Mouse (Mus musculus) neural tube, embryonic 12.5 days (tissue): ENCODE measurements at regions not wholly inside any gene's neighbourhood (a gene's known extent, or its start where the extent isn't known, plus 50 kb on each side); places are given as distances from the start of the nearest gene placed in this dataset.
A peak's percentile ranks its signal among the peaks of the same experiment; 100 is the strongest.

Experiments used
- ATAC-seq: fragments of 200-750 bp; cut with Nextera tagmentation; 2 replicates; pipeline ENCODE4 v1.8.0; 2017; ENCODE audit warnings: low read depth, mild to moderate bottlenecking, moderate TSS enrichment, moderate library complexity; ENCODE audit not compliant: low FRiP score
- H3K27ac ChIP-seq: fragments of 300-500 bp; sonication (generic); 2 replicates; pipeline ENCODE4 v1.5.1; 2016
- H3K27me3 ChIP-seq: fragments of 300-500 bp; sonication (generic); replicated peaks from 2 replicates; pipeline ENCODE4 v1.6.1; 2016; ENCODE audit warnings: mild to moderate bottlenecking
- H3K36me3 ChIP-seq: fragments of 300-500 bp; sonication (generic); 2 replicates; pipeline ENCODE4 v1.6.1; 2016; ENCODE audit warnings: mild to moderate bottlenecking
- H3K4me1 ChIP-seq: fragments of 300-500 bp; sonication (generic); 2 replicates; pipeline ENCODE4 v1.6.1; 2016
- H3K4me2 ChIP-seq: fragments of 300-500 bp; sonication (generic); replicated peaks from 2 replicates; pipeline ENCODE4 v1.6.1; 2016; ENCODE audit warnings: mild to moderate bottlenecking
- H3K4me3 ChIP-seq: fragments of 300-500 bp; sonication (generic); 2 replicates; pipeline ENCODE4 v1.5.1; 2016
- H3K9ac ChIP-seq: fragments of 300-500 bp; sonication (generic); 2 replicates; pipeline ENCODE4 v1.6.1; 2016; ENCODE audit warnings: mild to moderate bottlenecking
- H3K9me3 ChIP-seq: fragments of 300-500 bp; sonication (generic); 2 replicates; pipeline ENCODE4 v1.6.1; 2016; ENCODE audit warnings: mild to moderate bottlenecking
- WGBS: fragments of 180-500 bp; shearing (Covaris S2); methylation state at CpG from one replicate; pipeline ENCODE4 v1.1.7; 2016; 5-methylcytosine and 5-hydroxymethylcytosine counted together

DNA sequence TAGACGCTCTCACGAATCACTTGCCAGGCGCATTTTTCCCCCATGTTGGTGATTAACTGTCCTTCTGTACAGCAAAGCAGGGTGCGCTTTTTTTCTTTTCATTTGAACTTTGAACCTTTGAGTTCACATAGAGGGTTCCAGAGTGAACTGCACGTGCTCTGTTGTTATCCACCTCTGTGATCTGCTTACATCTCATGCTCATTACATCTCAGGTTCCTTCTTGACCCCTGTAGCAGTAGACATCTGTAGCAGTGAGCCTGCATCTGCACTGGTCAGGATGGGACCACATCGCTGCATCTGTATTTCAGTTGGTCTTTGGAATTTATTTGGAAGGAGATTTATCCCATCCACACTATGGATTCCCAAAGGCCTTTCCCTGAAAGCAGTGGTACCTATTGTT is 269.6 kb downstream of the Gm11146 start:
- no peaks in the 10 kb centered on the region for H3K27me3 ChIP-seq
- no peak overlapping the region for H3K27ac ChIP-seq
- H3K36me3 ChIP-seq: no peaks in the 10 kb centered on the region
- peaks cover 20% of the 10 kb centered on the region for H3K4me1 ChIP-seq
- ATAC-seq: no peak
- peak overlapping the region; percentile 45; the same call in 1 of the 2 replicates for H3K9ac ChIP-seq
- 37% methylated on average over 6 of the region's 6 CpGs for WGBS
- peak overlapping the region; percentile 20 for H3K4me3 ChIP-seq
- H3K4me2 ChIP-seq: peak overlapping the region; percentile 58
- H3K9me3 ChIP-seq: no peaks in the 10 kb centered on the region

DNA sequence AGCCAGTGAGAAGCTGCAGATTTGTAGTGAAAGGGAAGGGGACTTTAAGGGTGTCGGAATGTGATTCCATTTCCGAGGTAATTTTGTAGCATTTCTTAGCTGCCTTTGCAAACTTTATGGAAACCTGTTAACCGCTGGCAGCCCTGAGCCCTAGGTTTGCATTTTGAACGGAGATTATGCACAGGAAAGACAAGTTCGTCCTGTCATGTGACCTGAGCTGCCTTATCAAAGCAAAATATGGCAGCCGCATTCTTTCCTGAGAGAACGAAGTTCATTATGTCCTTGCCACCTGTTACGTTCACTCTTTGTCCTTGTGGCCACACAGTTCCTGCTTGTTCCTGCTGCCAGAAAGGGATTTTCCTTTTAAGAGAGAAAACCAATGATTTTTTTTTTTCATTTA is 270.9 kb downstream of the Gm11146 start:
- H3K36me3 ChIP-seq: no peaks in the 10 kb centered on the region
- ATAC-seq: no peak
- H3K4me2 ChIP-seq: peak overlapping the region; percentile 58
- H3K9me3 ChIP-seq: no peaks in the 10 kb centered on the region
- WGBS: 7% methylated on average over 8 of the region's 8 CpGs
- H3K27ac ChIP-seq: no peak overlapping the region
- H3K9ac ChIP-seq: peak overlapping the region; percentile 60
- H3K27me3 ChIP-seq: no peaks in the 10 kb centered on the region
- peaks cover 20% of the 10 kb centered on the region for H3K4me1 ChIP-seq
- H3K4me3 ChIP-seq: peak overlapping the region; percentile 43

DNA sequence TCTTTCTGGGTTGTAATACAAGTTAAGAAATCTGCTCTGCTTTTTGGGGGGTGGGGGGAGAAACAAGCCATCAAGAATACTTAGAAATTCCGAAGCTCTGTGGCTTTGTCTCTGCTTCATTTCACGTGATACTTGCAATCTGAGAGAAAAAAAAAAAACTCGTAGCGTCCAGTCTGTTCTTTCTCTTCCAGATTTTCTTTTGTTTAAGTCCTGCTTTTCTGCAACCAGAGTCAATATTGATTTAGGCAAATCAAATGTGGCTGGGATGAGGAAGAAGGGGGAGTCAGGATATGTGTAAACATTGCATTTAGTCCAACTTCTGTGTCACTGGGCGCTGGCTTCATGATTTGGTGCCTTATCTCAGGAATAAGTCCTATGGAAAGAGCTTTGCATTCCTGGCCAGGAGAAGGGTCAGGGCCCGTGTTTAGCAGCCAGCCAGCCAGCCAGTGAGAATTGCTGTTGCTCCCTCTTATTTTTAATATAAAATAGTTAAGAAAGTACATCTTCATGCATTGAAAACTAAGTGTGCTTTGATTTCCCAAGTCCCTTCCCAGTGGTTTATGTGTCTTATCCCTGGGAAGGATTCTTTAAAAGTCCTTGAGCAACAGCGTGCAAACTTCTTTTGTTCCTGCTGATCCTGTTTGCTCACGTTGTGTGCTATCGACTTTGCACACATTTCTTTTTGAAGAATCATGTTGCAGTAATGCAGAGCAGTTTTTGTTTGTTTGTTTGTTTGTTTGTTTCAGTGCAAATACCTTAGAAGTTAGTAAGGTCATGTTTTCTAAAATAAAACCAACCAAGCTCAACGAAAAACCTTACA is 272.0 kb downstream of the Gm11146 start:
- no peaks in the 10 kb centered on the region for H3K9me3 ChIP-seq
- peak overlapping the region; percentile 58 for H3K4me2 ChIP-seq
- peak overlapping the region; percentile 48 for H3K27ac ChIP-seq
- WGBS: 9% methylated on average over 10 of the region's 10 CpGs
- H3K9ac ChIP-seq: peak overlapping the region; percentile 60
- no peaks in the 10 kb centered on the region for H3K27me3 ChIP-seq
- peak overlapping the region; percentile 43 for H3K4me3 ChIP-seq
- H3K4me1 ChIP-seq: peaks cover 20% of the 10 kb centered on the region
- H3K36me3 ChIP-seq: no peaks in the 10 kb centered on the region
- ATAC-seq: no peak

DNA sequence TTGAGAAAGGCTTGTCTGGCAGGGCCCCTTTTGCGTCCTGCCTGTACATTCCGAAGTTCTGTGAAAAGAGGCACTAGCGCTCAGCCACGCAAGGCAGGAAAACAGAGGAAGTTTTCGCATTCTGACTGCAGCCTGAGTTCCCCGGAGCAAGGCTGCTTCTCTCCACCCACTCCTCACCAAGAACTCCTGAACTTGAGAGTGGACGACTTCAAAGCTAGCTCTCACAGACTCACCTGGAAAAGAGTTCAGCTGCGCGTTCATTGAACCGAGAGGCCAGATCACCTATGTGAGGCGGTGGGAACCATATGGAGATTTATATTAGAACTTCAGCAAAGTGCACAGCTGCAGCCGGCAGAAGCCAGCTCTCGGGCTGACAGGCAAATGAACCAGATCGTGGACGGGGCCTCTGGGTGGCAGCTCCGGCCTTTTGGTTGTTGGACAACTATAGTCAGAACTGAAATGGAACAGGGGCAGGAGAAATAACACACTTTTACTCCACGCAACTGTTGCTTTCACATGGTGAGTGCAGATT is 272.7 kb downstream of the Gm11146 start:
- H3K36me3 ChIP-seq: no peaks in the 10 kb centered on the region
- H3K27me3 ChIP-seq: no peaks in the 10 kb centered on the region
- peak overlapping the region; percentile 48 for H3K27ac ChIP-seq
- peaks cover 20% of the 10 kb centered on the region for H3K4me1 ChIP-seq
- peak overlapping the region; percentile 60 for H3K9ac ChIP-seq
- peak overlapping the region; percentile 58 for H3K4me2 ChIP-seq
- H3K9me3 ChIP-seq: no peaks in the 10 kb centered on the region
- 4% methylated on average over 17 of the region's 17 CpGs for WGBS
- H3K4me3 ChIP-seq: peak overlapping the region; percentile 43
- peak; percentile 64 for ATAC-seq

DNA sequence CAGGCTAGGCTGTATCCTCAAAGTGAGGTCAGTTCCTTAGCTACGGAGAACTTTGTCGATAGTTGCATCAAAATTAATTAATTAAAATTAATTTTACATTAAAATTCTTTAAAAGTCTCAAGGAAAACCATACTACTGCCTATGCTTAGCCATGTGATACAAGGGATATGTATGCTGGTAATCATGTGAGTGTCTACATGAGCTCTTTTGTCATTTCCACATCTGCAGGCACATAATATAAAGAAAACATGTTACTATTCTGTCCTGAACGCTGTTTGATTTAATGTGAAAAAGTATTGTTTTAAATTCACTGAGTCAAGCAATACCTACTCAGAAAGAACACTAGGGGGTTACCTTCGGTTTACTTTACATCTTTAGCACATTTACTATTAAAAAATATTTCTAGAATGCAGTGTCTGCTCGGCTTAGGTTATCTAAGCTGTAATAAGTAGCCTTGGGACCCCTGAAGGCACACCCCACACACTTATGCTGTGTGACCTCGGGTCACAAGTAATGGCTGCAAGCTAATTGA is 273.2 kb downstream of the Gm11146 start:
- Histone ChIP-seq H3K4me3 (peak overlapping the region; percentile 43), H3K36me3 (no peaks in the 10 kb centered on the region), H3K27me3 (no peaks in the 10 kb centered on the region), H3K27ac (peak overlapping the region; percentile 48), H3K9ac (peak overlapping the region; percentile 60), H3K4me2 (peak overlapping the region; percentile 58), H3K9me3 (no peaks in the 10 kb centered on the region), H3K4me1 (peaks cover 20% of the 10 kb centered on the region)
- ATAC-seq: peak; percentile 89
- WGBS: 22% methylated on average over 6 of the region's 6 CpGs

DNA sequence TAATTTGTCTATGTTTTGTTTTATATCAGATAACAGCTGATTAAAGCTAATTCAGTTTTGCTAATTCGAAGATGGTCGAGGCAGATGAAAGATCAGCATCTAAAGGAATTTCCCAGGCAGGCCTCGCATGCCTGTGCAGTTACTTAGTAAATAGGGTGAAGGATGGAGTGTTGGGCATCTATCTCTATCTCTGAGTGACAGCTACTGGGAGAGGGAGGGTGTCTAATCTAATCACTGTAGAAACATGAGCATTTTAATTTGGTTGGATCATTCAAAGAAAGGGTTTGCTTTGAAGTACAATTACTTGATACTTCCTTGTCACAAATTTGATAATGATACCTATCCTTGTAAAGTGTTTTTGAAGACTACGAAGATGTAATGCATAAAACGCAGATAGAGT is 273.8 kb downstream of the Gm11146 start:
- H3K9me3 ChIP-seq: no peaks in the 10 kb centered on the region
- no peaks in the 10 kb centered on the region for H3K27me3 ChIP-seq
- no peak overlapping the region for H3K4me2 ChIP-seq
- no peak overlapping the region for H3K9ac ChIP-seq
- no peaks in the 10 kb centered on the region for H3K36me3 ChIP-seq
- no peak overlapping the region for H3K27ac ChIP-seq
- ATAC-seq: no peak
- H3K4me3 ChIP-seq: no peak overlapping the region
- WGBS: 60% methylated on average over 5 of the region's 5 CpGs
- H3K4me1 ChIP-seq: peaks cover 20% of the 10 kb centered on the region

DNA sequence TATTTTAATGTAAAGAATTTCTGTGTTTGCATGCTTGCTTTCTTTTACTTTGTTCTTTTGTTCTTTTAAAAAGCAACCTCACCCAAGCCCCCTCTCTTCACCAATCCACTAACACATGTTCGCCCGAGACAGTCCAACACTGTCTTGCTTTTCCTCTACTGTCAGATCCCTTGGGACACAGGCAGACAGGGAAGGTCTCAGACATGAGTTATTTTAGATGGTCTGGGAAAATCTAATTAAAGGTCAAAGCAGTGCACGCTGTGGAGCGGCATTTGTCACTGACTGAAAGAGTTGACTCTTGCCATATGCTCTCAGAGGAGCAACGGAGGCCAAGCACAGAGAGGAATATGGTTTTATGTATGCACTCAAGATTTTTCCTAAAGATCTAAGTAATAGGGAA is 279.6 kb downstream of the Gm11146 start:
- H3K9me3 ChIP-seq: no peaks in the 10 kb centered on the region
- H3K4me3 ChIP-seq: no peak overlapping the region
- peaks cover 6% of the 10 kb centered on the region for H3K4me1 ChIP-seq
- peak; percentile 66 for ATAC-seq
- no peak overlapping the region for H3K4me2 ChIP-seq
- H3K9ac ChIP-seq: no peak overlapping the region
- 18% methylated on average over 5 of the region's 5 CpGs for WGBS
- no peaks in the 10 kb centered on the region for H3K27me3 ChIP-seq
- no peak overlapping the region for H3K27ac ChIP-seq
- no peaks in the 10 kb centered on the region for H3K36me3 ChIP-seq

DNA sequence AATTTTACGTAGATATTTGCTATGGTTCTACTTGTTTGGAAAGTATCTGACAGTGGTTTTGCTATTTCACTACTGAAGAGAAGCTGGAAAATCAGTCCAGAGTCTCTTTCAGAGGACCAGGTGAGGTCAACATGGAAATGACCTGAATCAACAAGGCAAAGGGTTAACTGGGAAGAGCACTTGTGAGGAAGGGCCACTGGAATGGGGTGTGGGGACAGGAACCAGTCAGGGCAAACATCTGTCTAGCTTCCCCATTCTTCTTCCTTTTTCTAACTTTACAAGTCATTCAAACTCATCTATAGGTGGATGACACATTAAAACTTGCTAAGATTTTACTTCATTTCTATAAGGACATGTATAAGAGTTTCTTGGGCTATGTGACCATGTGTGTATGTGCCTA is 283.7 kb downstream of the Gm11146 start:
- WGBS: 89% methylated on average over 1 of the region's 1 CpGs
- Histone ChIP-seq H3K9me3 (no peaks in the 10 kb centered on the region), H3K4me2 (no peak overlapping the region), H3K27ac (no peak overlapping the region), H3K27me3 (no peaks in the 10 kb centered on the region), H3K36me3 (no peaks in the 10 kb centered on the region), H3K9ac (no peak overlapping the region), H3K4me1 (peaks cover 6% of the 10 kb centered on the region), H3K4me3 (no peak overlapping the region)
- ATAC-seq: no peak

DNA sequence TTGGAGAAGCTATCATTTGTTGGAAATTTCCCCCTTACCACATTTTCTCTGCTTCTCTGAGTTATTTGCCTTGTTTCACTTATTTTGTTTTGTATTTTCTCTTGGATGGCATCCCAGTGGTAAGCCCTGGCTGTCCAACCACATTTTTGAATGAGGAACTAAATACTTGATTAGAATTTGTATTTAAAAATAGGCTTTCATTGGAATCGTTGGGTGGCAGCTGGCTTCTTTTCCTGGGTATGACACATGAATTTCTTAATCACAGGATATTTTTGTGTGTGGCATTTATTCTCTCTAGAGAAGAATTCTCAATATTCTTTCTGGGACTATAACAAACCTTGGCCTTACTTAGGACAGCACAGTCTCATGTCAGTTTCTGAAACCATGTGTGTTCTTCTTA is 286.5 kb downstream of the Gm11146 start:
- 91% methylated on average over 1 of the region's 1 CpGs for WGBS
- no peaks in the 10 kb centered on the region for H3K9me3 ChIP-seq
- H3K4me1 ChIP-seq: no peaks in the 10 kb centered on the region
- H3K27ac ChIP-seq: no peak overlapping the region
- no peak overlapping the region for H3K4me3 ChIP-seq
- H3K9ac ChIP-seq: no peak overlapping the region
- H3K27me3 ChIP-seq: no peaks in the 10 kb centered on the region
- ATAC-seq: no peak
- H3K4me2 ChIP-seq: no peak overlapping the region
- H3K36me3 ChIP-seq: no peaks in the 10 kb centered on the region

DNA sequence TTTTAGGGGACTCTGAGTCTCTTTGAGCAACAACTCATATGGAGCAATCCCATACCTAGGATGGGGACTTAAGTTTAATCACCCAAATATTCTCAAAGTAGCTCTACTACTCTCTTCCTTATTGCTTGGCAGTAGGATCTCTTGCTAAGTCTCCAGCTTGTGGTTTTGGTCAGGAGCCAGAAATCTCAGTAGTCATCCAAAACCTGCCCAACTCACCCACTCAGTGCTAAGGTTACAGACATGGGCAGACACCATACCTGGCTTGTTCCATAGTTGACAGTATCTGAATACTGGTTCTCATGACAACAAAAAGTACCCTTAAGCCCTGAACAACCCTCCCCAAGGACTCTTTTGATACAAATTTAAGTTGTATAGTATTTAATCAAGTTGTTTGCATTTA is 288.7 kb downstream of the Gm11146 start:
- H3K36me3 ChIP-seq: no peaks in the 10 kb centered on the region
- no peak overlapping the region for H3K27ac ChIP-seq
- ATAC-seq: no peak
- H3K27me3 ChIP-seq: no peaks in the 10 kb centered on the region
- no peaks in the 10 kb centered on the region for H3K9me3 ChIP-seq
- H3K4me3 ChIP-seq: no peak overlapping the region
- no peaks in the 10 kb centered on the region for H3K4me1 ChIP-seq
- no peak overlapping the region for H3K9ac ChIP-seq
- no peak overlapping the region for H3K4me2 ChIP-seq

DNA sequence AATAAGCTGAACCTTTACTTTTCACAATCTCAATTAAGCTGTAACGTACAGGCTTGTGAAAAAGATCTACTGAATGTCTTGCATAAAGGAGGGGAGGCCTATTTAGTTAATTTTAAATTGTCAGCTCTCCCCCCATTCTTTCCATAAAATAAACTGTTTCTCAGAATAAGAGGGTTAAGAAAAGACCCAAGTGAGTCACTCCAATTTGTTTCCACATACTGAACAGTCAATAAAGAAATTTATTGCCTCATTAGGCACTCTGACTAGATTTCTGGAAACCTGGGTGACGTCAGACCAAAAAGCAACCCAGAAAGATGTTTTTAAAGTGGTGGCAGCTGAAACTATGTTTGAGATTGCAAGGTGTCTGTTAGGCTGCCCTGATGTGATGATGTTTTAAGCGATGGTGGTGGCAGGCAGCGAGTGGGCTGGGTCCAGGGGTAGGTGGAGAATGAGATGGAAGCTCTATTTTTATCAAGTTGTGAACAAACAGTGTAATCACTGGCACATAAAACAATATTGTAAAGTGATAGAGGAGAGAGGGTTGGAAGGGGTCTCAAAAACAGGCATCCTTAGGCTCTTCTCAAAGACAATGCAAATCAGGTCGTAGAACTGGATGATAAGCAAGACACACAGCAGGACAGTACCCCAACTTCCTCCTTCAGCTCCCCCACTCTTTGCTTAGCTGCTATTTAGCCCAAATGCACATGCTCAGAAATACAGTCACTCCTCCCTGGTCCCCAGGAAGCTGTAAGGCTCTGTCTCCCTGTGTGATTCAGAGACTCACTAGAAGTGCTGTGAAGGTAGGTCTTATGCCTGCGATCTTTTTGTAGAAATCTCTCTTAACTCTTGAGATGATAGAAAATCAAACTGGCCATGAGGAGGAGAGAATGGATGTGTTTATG is 288.0 kb downstream of the Usp25 start:
- WGBS: 58% methylated on average over 6 of the region's 6 CpGs
- Histone ChIP-seq H3K27me3 (no peaks in the 10 kb centered on the region), H3K4me2 (no peak overlapping the region), H3K9me3 (no peaks in the 10 kb centered on the region), H3K4me3 (no peak overlapping the region), H3K9ac (no peak overlapping the region), H3K27ac (no peak overlapping the region), H3K4me1 (no peaks in the 10 kb centered on the region), H3K36me3 (no peaks in the 10 kb centered on the region)
- no peak for ATAC-seq

DNA sequence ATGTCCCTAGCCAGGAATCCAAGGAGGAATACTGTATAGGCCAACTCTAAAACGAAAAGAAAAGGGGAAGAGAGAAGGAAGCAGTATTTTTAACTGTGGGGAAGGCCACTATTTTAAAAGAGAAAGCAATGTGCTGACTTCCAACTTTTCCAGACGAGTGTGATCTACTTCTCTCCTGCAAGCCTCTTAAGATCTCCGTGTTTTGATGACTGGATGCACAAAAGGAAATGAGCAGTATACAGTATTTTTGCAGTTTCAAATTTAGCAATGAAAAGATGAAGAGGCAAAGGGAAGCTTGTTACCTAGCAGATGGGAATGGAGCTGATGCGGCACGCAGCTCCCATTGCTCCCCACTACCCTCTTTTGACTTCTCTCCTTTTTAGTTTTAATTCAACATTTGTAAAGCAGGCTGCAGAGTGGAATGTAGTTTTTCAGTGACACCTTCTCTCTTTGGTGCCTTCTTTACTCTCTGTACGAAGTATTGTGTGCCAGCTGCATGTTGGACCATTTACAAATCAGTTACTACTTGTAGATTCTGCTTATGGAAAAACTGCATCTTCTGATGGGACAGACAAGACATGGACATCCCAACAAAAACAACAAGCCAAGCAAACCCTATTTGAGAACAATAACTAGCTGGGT is 287.2 kb downstream of the Usp25 start:
- Histone ChIP-seq H3K27me3 (no peaks in the 10 kb centered on the region), H3K36me3 (no peaks in the 10 kb centered on the region), H3K4me3 (no peak overlapping the region), H3K4me2 (no peak overlapping the region), H3K9ac (no peak overlapping the region), H3K4me1 (no peaks in the 10 kb centered on the region), H3K27ac (no peak overlapping the region), H3K9me3 (no peaks in the 10 kb centered on the region)
- 69% methylated on average over 6 of the region's 6 CpGs for WGBS
- no peak for ATAC-seq
